Mouse (Mus musculus) megakaryocyte, embryonic 14.5 days (primary cell): ENCODE measurements around the gene Dst.

Experiments used
- FLI1 ChIP-seq: IDR thresholded peaks from 2 replicates; pipeline ENCODE4 v1.6.1; 2012; ENCODE audit warnings: low read length, inconsistent platforms, mixed read lengths
- GATA1 ChIP-seq: IDR thresholded peaks from 3 replicates; pipeline ENCODE4 v1.6.1; 2012; ENCODE audit warnings: mixed read lengths, low read length, inconsistent platforms, borderline replicate concordance

DNA sequence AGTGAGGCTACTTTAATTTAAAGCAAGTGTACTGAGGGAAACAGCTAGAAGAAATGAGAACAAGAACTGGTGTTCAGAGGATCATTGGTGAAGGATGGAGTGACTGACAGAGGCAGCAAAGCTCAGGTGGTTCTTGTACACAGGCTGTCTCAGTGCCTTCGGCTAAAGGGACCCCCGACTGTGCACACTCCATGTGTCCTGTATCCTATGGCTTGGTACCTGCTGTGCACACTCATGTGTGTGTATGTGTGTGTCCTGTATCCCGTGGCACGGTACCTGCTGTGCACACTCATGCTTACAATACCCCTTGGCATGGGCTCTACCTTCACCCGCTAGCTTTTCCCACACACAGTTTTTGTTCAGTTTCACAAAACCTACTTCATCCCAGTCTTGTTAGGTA lies 217.1 kb downstream of the Dst start:
- TF ChIP-seq GATA1 (no peak), FLI1 (no peak)
